Mouse (Mus musculus) MEL (cell line): Measurements from ENCODE around the gene Fam171a1. TPM values are rescaled to one million over a fixed set of nuclear protein-coding genes. Genes with fewer than 3 reads are reported as not detected.

Experiments
- DNase-seq: peaks from one replicate; pipeline ENCODE4 v3.0.0; 2011; ENCODE audit warnings: low read depth, low spot score
- H3K27ac ChIP-seq: 2 replicates; pipeline ENCODE4 v1.5.1; 2012; ENCODE audit warnings: low read depth, mild to moderate bottlenecking, control low read depth, low read length, moderate library complexity; ENCODE audit not compliant: control insufficient read depth
- H3K27me3 ChIP-seq, 2 experiments: fragments of 150-350 bp in 1 of 2; sonication (generic) in 1 of 2; 2 replicates each; pipeline ENCODE4 v1.6.1; 2012; ENCODE audit warnings: low read length in 2 of 2, mild to moderate bottlenecking in 2 of 2, improper control_type of control experiment in 1 of 2, moderate library complexity in 1 of 2; ENCODE audit not compliant: insufficient read depth in 2 of 2, control insufficient read depth in 1 of 2
- H3K36me3 ChIP-seq, 2 experiments: 2 replicates each; pipeline ENCODE4 v1.6.1; 2012 to 2014; ENCODE audit warnings: low read length in 2 of 2, improper control_type of control experiment in 1 of 2, inconsistent platforms in 1 of 2, mild to moderate bottlenecking in 1 of 2; ENCODE audit not compliant: insufficient read depth in 2 of 2, control insufficient read depth in 1 of 2
- H3K4me1 ChIP-seq, 2 experiments: fragments of 150-350 bp in 1 of 2; sonication (generic) in 1 of 2; 2 replicates each; pipeline ENCODE4 v1.6.1; 2012; ENCODE audit warnings: low read length in 2 of 2, improper control_type of control experiment in 1 of 2, mild to moderate bottlenecking in 1 of 2; ENCODE audit not compliant: insufficient read depth in 2 of 2, control insufficient read depth in 1 of 2
- H3K4me3 ChIP-seq, 2 experiments: fragments of 150-350 bp in 1 of 2; sonication (generic) in 1 of 2; 2 replicates each; pipeline ENCODE4 v1.5.1; 2012; ENCODE audit warnings: low read depth in 2 of 2, low read length in 2 of 2, mild to moderate bottlenecking in 2 of 2, moderate library complexity in 2 of 2, control low read depth in 1 of 2, improper control_type of control experiment in 1 of 2; ENCODE audit not compliant: control insufficient read depth in 1 of 2, insufficient read depth in 1 of 2
- H3K79me2 ChIP-seq: 2 replicates; pipeline ENCODE4 v1.6.1; 2012; ENCODE audit warnings: mild to moderate bottlenecking, low read length, moderate library complexity; ENCODE audit not compliant: control insufficient read depth, poor library complexity, insufficient read depth
- H3K9ac ChIP-seq: 2 replicates; pipeline ENCODE4 v1.6.1; 2012; ENCODE audit warnings: low read depth, mild to moderate bottlenecking, control low read depth, low read length, moderate library complexity; ENCODE audit not compliant: control insufficient read depth, poor library complexity, severe bottlenecking
- H3K9me3 ChIP-seq: fragments of 150-350 bp; sonication (generic); replicated peaks from 2 replicates; pipeline ENCODE4 v1.6.1; 2012; ENCODE audit warnings: mild to moderate bottlenecking, low read length, improper control_type of control experiment, moderate library complexity; ENCODE audit not compliant: insufficient read depth
- CHD1 ChIP-seq: IDR thresholded peaks from 2 replicates; pipeline ENCODE4 v1.6.1; 2012; ENCODE audit warnings: low read depth, mild to moderate bottlenecking, inconsistent platforms, low read length, improper control_type of control experiment
- CHD2 ChIP-seq: IDR thresholded peaks from 2 replicates; pipeline ENCODE4 v1.6.1; 2011; ENCODE audit warnings: low read length, improper control_type of control experiment
- E2F4 ChIP-seq: IDR thresholded peaks from 2 replicates; pipeline ENCODE4 v1.6.1; 2011; ENCODE audit warnings: low read depth, low read length, improper control_type of control experiment, borderline replicate concordance
- ELF1 ChIP-seq: IDR thresholded peaks from 2 replicates; pipeline ENCODE4 v1.6.1; 2014; ENCODE audit warnings: low read depth, mild to moderate bottlenecking, inconsistent platforms, low read length, improper control_type of control experiment, moderate library complexity
- EP300 ChIP-seq, 2 experiments: IDR thresholded peaks; 2 replicates each; pipeline ENCODE4 v1.6.1; 2011; ENCODE audit warnings: improper control_type of control experiment in 2 of 2, low read length in 2 of 2, low read depth in 1 of 2, mild to moderate bottlenecking in 1 of 2
- GABPA ChIP-seq: IDR thresholded peaks from 2 replicates; pipeline ENCODE4 v1.6.1; 2012; ENCODE audit warnings: low read depth, mild to moderate bottlenecking, inconsistent platforms, low read length, improper control_type of control experiment, moderate library complexity
- GATA1 ChIP-seq: IDR thresholded peaks from 2 replicates; pipeline ENCODE4 v1.6.1; 2011; ENCODE audit warnings: low read depth, low read length, improper control_type of control experiment
- HCFC1 ChIP-seq: IDR thresholded peaks from 2 replicates; pipeline ENCODE4 v1.6.1; 2012; ENCODE audit warnings: low read depth, mild to moderate bottlenecking, inconsistent platforms, low read length, improper control_type of control experiment, moderate library complexity
- JUND ChIP-seq: IDR thresholded peaks from 2 replicates; pipeline ENCODE4 v1.6.1; 2011; ENCODE audit warnings: low read depth, mild to moderate bottlenecking, improper control_type of control experiment, low read length
- KAT2A ChIP-seq: conservative IDR thresholded peaks from 2 replicates; pipeline ENCODE4 v1.6.1; 2012; ENCODE audit warnings: low read depth, low read length, improper control_type of control experiment, inconsistent platforms
- MAFK ChIP-seq: IDR thresholded peaks from 2 replicates; pipeline ENCODE4 v1.6.1; 2011; ENCODE audit warnings: low read depth, mild to moderate bottlenecking, low read length, improper control_type of control experiment, borderline replicate concordance
- MAX ChIP-seq: IDR thresholded peaks from 2 replicates; pipeline ENCODE4 v1.6.1; 2011; ENCODE audit warnings: low read length, improper control_type of control experiment
- MXI1 ChIP-seq: IDR thresholded peaks from 2 replicates; pipeline ENCODE4 v1.6.1; 2011; ENCODE audit warnings: mild to moderate bottlenecking, low read depth, low read length, improper control_type of control experiment
- MYB ChIP-seq: IDR thresholded peaks from 2 replicates; pipeline ENCODE4 v1.6.1; 2011; ENCODE audit warnings: mild to moderate bottlenecking, low read depth, low read length, improper control_type of control experiment
- MYC ChIP-seq: IDR thresholded peaks from 2 replicates; pipeline ENCODE4 v1.6.1; 2011; ENCODE audit warnings: low read depth, mild to moderate bottlenecking, low read length, improper control_type of control experiment, moderate library complexity
- NELFE ChIP-seq: IDR thresholded peaks from 2 replicates; pipeline ENCODE4 v1.6.1; 2011; ENCODE audit warnings: low read depth, low read length, improper control_type of control experiment
- POLR2A ChIP-seq, 2 experiments: IDR thresholded peaks; 2 replicates each; pipeline ENCODE4 v1.6.1; 2011 to 2012; ENCODE audit warnings: low read length in 2 of 2, mild to moderate bottlenecking in 2 of 2, control low read depth in 1 of 2, improper control_type of control experiment in 1 of 2, low read depth in 1 of 2, moderate library complexity in 1 of 2; ENCODE audit not compliant: control insufficient read depth in 1 of 2, insufficient read depth in 1 of 2, poor library complexity in 1 of 2
- POLR2AphosphoS2 ChIP-seq: IDR thresholded peaks from 2 replicates; pipeline ENCODE4 v1.6.1; 2011; ENCODE audit warnings: low read length, improper control_type of control experiment
- POLR2AphosphoS5 ChIP-seq: IDR thresholded peaks from 2 replicates; pipeline ENCODE4 v1.6.1; 2012; ENCODE audit warnings: low read depth, borderline replicate concordance, mild to moderate bottlenecking, inconsistent platforms, low read length, moderate library complexity, mixed read lengths
- RCOR1 ChIP-seq: IDR thresholded peaks from 2 replicates; pipeline ENCODE4 v1.6.1; 2012; ENCODE audit warnings: low read depth, mild to moderate bottlenecking, inconsistent platforms, low read length, improper control_type of control experiment
- SMC3 ChIP-seq: IDR thresholded peaks from 2 replicates; pipeline ENCODE4 v1.6.1; 2011; ENCODE audit warnings: low read depth, low read length, improper control_type of control experiment
- TBP ChIP-seq: IDR thresholded peaks from 2 replicates; pipeline ENCODE4 v1.8.0; 2011; ENCODE audit warnings: low read depth, low read length, improper control_type of control experiment
- TCF12 ChIP-seq: IDR thresholded peaks from 2 replicates; pipeline ENCODE4 v1.6.1; 2014; ENCODE audit warnings: low read depth, mild to moderate bottlenecking, inconsistent platforms, low read length, improper control_type of control experiment, moderate library complexity
- ZC3H11A ChIP-seq: IDR thresholded peaks from 2 replicates; pipeline ENCODE4 v1.6.1; 2012; ENCODE audit warnings: low read depth, mild to moderate bottlenecking, inconsistent platforms, low read length, improper control_type of control experiment
- ZKSCAN1 ChIP-seq: IDR thresholded peaks from 2 replicates; pipeline ENCODE4 v1.6.1; 2012; ENCODE audit warnings: low read depth, mild to moderate bottlenecking, inconsistent platforms, low read length, improper control_type of control experiment, moderate library complexity
- polyA plus RNA-seq, 2 experiments: library from polyadenylated mRNA; stranded (reverse) in 1 of 2; unstranded in 1 of 2; fragments of >175 nt in 1 of 2; fragments of >200 nt in 1 of 2; gene quantifications; 2 replicates each; pipeline versions ENCODE4 v1.2.1 to v1.2.4; 2012; ENCODE audit warnings: low replicate concordance in 2 of 2, low read depth in 1 of 2; ENCODE audit not compliant: insufficient read length in 2 of 2, insufficient read depth in 1 of 2, missing spikeins in 1 of 2
- total RNA-seq: library from RNA; depleted of rRNA; stranded (reverse); fragments of 300-350 nt; gene quantifications from 2 replicates; pipeline ENCODE4 v1.2.3, GENCODE M21; 2012

Fam171a1 gene
- total and polyA plus RNA-seq, 3 experiments: not detected

DNA sequence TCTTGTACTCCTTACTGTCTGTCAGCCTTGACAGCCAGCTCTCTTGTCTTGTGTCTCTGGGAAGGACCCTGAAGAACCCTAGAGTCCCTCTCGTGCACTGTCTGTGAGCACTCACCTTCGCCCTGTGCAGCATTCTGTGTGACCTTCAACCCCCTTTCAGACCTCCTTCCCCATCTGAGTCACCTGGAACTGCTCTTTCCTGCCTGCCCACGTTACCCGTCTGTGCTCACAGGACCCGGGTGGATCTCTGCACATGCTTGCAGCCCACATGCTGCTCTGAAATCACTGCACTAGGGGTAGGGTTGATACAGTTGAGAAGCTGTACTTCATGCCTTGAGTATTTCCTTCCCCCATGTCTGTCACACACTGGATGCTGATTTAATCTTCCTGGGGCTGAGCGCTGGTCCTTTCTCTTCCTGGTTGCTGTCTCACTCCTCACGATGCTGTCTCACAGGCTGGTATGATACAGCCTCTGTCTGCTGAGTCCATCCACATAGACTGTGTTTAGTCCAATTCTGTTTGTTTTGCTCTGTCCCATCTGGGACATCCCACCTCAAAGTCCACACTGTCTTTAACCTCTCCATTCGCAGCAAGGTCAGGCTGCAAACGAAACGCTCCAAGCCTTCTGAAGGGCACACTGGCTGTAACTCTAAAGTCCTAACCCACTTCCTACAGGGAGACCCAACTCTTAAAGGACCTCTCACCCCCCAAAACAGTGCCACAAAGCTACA lies 74.9 kb downstream of the Fam171a1 start:
- H3K27ac ChIP-seq: no peak overlapping the region
- H3K9ac ChIP-seq: no peak overlapping the region
- DNase-seq: no peak
- no peaks in the 10 kb centered on the region for H3K36me3 ChIP-seq
- no peaks in the 10 kb centered on the region for H3K9me3 ChIP-seq
- H3K27me3 ChIP-seq: no peaks in the 10 kb centered on the region
- TF ChIP-seq KAT2A: no peak
- no peak for TF ChIP-seq HCFC1
- TF ChIP-seq CHD2: no peak
- TF ChIP-seq TBP: no peak
- no peak for TF ChIP-seq GABPA
- TF ChIP-seq ZKSCAN1: no peak
- TF ChIP-seq NELFE: no peak
- no peak for TF ChIP-seq MAFK
- no peak for TF ChIP-seq MYB
- TF ChIP-seq JUND: no peak
- TF ChIP-seq MAX: no peak
- H3K4me1 ChIP-seq: no peaks in the 10 kb centered on the region
- H3K4me3 ChIP-seq: no peak overlapping the region
- no peaks in the 10 kb centered on the region for H3K79me2 ChIP-seq

GRCm38 (mm10) chr2:3191149-3191548 lies 77.1 kb downstream of the Fam171a1 start:
- no peak for DNase-seq
- H3K9ac ChIP-seq: no peak overlapping the region
- TF ChIP-seq GABPA (no peak), POLR2AphosphoS5 (no peak), SMC3 (no peak), POLR2A (IDR thresholded peaks at IDR 0.05; ENCODE audit: control insufficient read depth in 1 of 2, insufficient read depth in 1 of 2, low read depth in 1 of 2, low read length in 2 of 2, poor library complexity in 1 of 2) (no peak), POLR2AphosphoS2 (no peak), MAX (no peak), HCFC1 (no peak), KAT2A (no peak), RCOR1 (no peak), GATA1 (no peak), MXI1 (no peak), JUND (no peak), ELF1 (no peak), ZC3H11A (no peak), E2F4 (no peak), EP300 (IDR thresholded peaks at IDR 0.05; ENCODE audit: low read depth in 1 of 2, low read length in 2 of 2) (no peak), MYC (no peak), CHD1 (no peak), TCF12 (no peak)
- TF ChIP-seq, all 39 proteins: peak for 0
- H3K27me3 ChIP-seq: no peaks in the 10 kb centered on the region
- no peaks in the 10 kb centered on the region for H3K79me2 ChIP-seq
- no peak overlapping the region for H3K4me3 ChIP-seq
- H3K9me3 ChIP-seq: no peaks in the 10 kb centered on the region
- no peaks in the 10 kb centered on the region for H3K4me1 ChIP-seq
- no peaks in the 10 kb centered on the region for H3K36me3 ChIP-seq
- H3K27ac ChIP-seq: no peak overlapping the region
